Mouse (Mus musculus) stomach, postnatal 0 days (tissue): ENCODE results near the gene Fgfr2. TPM values are rescaled to one million over a fixed set of nuclear protein-coding genes. Genes with fewer than 3 reads are reported as not detected.

Source experiments
- ATAC-seq: fragments of 200-750 bp; cut with Nextera tagmentation; 2 replicates; pipeline ENCODE4 v1.8.0; 2017; ENCODE audit not compliant: low FRiP score, low TSS enrichment
- DNase-seq: peaks from one replicate; pipeline ENCODE4 v3.0.0-alpha.2; 2016; ENCODE audit warnings: low spot score
- H3K27ac ChIP-seq: fragments of 300-500 bp; sonication (generic); replicated peaks from 2 replicates; pipeline ENCODE4 v1.5.1; 2014; ENCODE audit warnings: mild to moderate bottlenecking, control low read depth
- H3K27me3 ChIP-seq: fragments of 300-500 bp; sonication (generic); 2 replicates; pipeline ENCODE4 v1.6.1; 2014; ENCODE audit warnings: low read length; ENCODE audit not compliant: control insufficient read depth, insufficient read depth
- H3K36me3 ChIP-seq: fragments of 300-500 bp; sonication (generic); 2 replicates; pipeline ENCODE4 v1.6.1; 2014; ENCODE audit warnings: low read length, mixed read lengths; ENCODE audit not compliant: control insufficient read depth, insufficient read depth
- H3K4me1 ChIP-seq: fragments of 300-500 bp; sonication (generic); replicated peaks from 2 replicates; pipeline ENCODE4 v1.6.1; 2014; ENCODE audit warnings: antibody characterized with exemption; ENCODE audit not compliant: control insufficient read depth, insufficient read depth
- H3K4me2 ChIP-seq: fragments of 300-500 bp; sonication (generic); replicated peaks from 2 replicates; pipeline ENCODE4 v1.6.1; 2014; ENCODE audit warnings: low read depth, mild to moderate bottlenecking, control low read depth, moderate library complexity
- H3K4me3 ChIP-seq: fragments of 300-500 bp; sonication (generic); 2 replicates; pipeline ENCODE4 v1.5.1; 2014; ENCODE audit warnings: low read depth, low read length, control low read depth
- H3K9ac ChIP-seq: fragments of 300-500 bp; sonication (generic); 2 replicates; pipeline ENCODE4 v1.6.1; 2014; ENCODE audit warnings: mild to moderate bottlenecking, low read length, control low read depth, mixed read lengths
- H3K9me3 ChIP-seq: fragments of 300-500 bp; sonication (generic); 2 replicates; pipeline ENCODE4 v1.6.1; 2016; ENCODE audit warnings: low read length; ENCODE audit not compliant: control insufficient read depth
- CTCF ChIP-seq: IDR thresholded peaks from 2 replicates; pipeline ENCODE4 v1.5.1; 2016; ENCODE audit warnings: antibody characterized with exemption, low read depth, mild to moderate bottlenecking, moderate library complexity
- EP300 ChIP-seq: optimal IDR thresholded peaks from 2 replicates; pipeline ENCODE3; 2016; ENCODE audit warnings: antibody characterized with exemption
- WGBS: fragments of 180-500 bp; shearing (Covaris S2); extraction: QIAGEN DNeasy Blood & Tissue Kit; methylation state at CpG from one replicate; pipeline ENCODE4 v1.1.7; 2014; 5-methylcytosine and 5-hydroxymethylcytosine counted together
- polyA plus RNA-seq: library from polyadenylated mRNA; unstranded; fragments of >200 nt; fragmentation: Nextera tagmentation; extraction: Ambion mirVana; gene quantifications from 2 replicates; pipeline ENCODE4 v1.2.1, GENCODE M21; 2015

Gene Fgfr2
- polyA plus RNA-seq, 1 experiment from 2014 or later = 60.8 TPM

DNA sequence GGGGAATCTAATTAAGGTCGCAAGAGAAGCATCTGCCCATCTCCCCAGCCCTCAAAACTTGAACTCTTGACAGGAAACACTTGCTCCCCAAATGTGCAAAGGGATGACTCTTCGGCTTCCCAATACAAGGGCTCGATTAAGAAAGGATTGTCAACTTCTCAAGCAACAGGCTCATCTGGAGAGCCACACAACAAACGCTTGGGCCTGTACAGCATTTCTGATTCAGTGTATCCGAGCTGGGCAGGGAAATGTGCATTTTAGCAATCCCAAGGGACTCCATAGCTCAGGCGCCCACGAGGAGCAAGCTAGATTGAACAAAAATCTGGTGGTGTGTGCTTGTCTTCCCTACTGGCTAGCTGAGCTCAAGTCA lies 2576.7 kb downstream of the Fgfr2 start:
- Histone ChIP-seq H3K4me1 (0 out of 2 replicates have a peak, but pooled peaks cover 3% of the 10 kb centered on the region), H3K27ac (peak overlapping the region; percentile 100), H3K4me2 (peak overlapping the region; percentile 62), H3K4me3 (peak overlapping the region; percentile 98), H3K9me3 (0 out of 2 replicates have a peak, but pooled peaks cover 2% of the 10 kb centered on the region), H3K36me3 (0 out of 2 replicates have a peak, but pooled peaks cover 9% of the 10 kb centered on the region), H3K27me3 (no peaks in the 10 kb centered on the region), H3K9ac (peak overlapping the region; percentile 99)
- TF ChIP-seq CTCF (no peak), EP300 (no peak)
- ATAC-seq = no peak
- no peak for DNase-seq
- 3% methylated on average over 7 of the region's 7 CpGs for WGBS

- DNase-seq (no peak), ATAC-seq (no peak)
- Histone ChIP-seq H3K4me3 (peak overlapping the region; percentile 98), H3K9ac (peak overlapping the region; percentile 99), H3K9me3 (0 out of 2 replicates have a peak, but pooled peaks cover 2% of the 10 kb centered on the region), H3K27ac (peak overlapping the region; percentile 100), H3K4me1 (0 out of 2 replicates have a peak, but pooled peaks cover 3% of the 10 kb centered on the region), H3K27me3 (no peaks in the 10 kb centered on the region), H3K36me3 (0 out of 2 replicates have a peak, but pooled peaks cover 10% of the 10 kb centered on the region), H3K4me2 (peak overlapping the region; percentile 62)
- TF ChIP-seq EP300 (no peak), CTCF (no peak)
- 48% methylated on average over 3 of the region's 3 CpGs for WGBS
Measured at GRCm38 (mm10) chr7:130545893-130546292, 2577.3 kb downstream of the Fgfr2 start.

DNA sequence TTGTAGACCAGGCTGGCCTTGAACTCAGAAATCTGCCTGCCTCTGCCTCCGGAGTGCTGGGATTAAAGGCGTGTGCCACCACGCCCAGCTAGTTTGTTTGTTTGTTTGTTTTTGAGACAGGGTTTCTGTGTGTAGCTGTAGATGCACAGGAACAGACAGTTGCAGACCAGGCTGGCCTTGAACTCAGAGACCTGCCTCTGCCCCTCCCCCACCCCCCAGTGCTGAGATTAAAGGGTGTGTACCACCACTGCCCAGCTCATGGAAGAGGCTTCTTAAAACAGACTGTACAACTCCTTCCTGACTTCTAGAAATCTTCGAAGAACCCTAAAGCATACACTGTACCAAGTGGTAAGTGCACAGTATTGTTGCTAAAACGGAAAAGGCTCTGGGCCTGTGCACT lies 2577.7 kb downstream of the Fgfr2 start:
- Histone ChIP-seq H3K9ac (no peak overlapping the region), H3K4me2 (peak overlapping the region; percentile 62), H3K4me3 (no peak overlapping the region), H3K27ac (0 out of 2 replicates have a peak overlapping the region, but pooled peaks have one; percentile 24), H3K36me3 (0 out of 2 replicates have a peak, but pooled peaks cover 10% of the 10 kb centered on the region), H3K4me1 (0 out of 2 replicates have a peak, but pooled peaks cover 3% of the 10 kb centered on the region), H3K9me3 (0 out of 2 replicates have a peak, but pooled peaks cover 2% of the 10 kb centered on the region), H3K27me3 (no peaks in the 10 kb centered on the region)
- 84% methylated on average over 5 of the region's 5 CpGs for WGBS
- ATAC-seq = no peak
- TF ChIP-seq CTCF = no peak
- no peak for TF ChIP-seq EP300
- no peak for DNase-seq

- Histone ChIP-seq H3K4me3 (no peak overlapping the region), H3K4me1 (0 out of 2 replicates have a peak, but pooled peaks cover 3% of the 10 kb centered on the region), H3K9ac (no peak overlapping the region), H3K27ac (no peak overlapping the region), H3K36me3 (peaks cover 24% of the 10 kb centered on the region; the same call in 1 of the 2 replicates), H3K4me2 (no peak overlapping the region), H3K9me3 (no peaks in the 10 kb centered on the region), H3K27me3 (no peaks in the 10 kb centered on the region)
- TF ChIP-seq CTCF (no peak), EP300 (no peak)
- 89% methylated on average over 4 of the region's 4 CpGs for WGBS
- ATAC-seq (no peak), DNase-seq (no peak)
Measured at GRCm38 (mm10) chr7:130543181-130543580, 2580.0 kb downstream of the Fgfr2 start.

- Histone ChIP-seq H3K4me2 (no peak overlapping the region), H3K4me1 (no peaks in the 10 kb centered on the region), H3K9ac (no peak overlapping the region), H3K36me3 (peaks cover 24% of the 10 kb centered on the region; the same call in 1 of the 2 replicates), H3K27ac (no peak overlapping the region), H3K9me3 (no peaks in the 10 kb centered on the region), H3K27me3 (no peaks in the 10 kb centered on the region), H3K4me3 (no peak overlapping the region)
- DNase-seq = no peak
- WGBS = 88% methylated on average over 7 of the region's 7 CpGs
- no peak for TF ChIP-seq EP300
- TF ChIP-seq CTCF = no peak
- no peak for ATAC-seq
Measured at GRCm38 (mm10) chr7:130540176-130540575, 2583.0 kb downstream of the Fgfr2 start.

DNA sequence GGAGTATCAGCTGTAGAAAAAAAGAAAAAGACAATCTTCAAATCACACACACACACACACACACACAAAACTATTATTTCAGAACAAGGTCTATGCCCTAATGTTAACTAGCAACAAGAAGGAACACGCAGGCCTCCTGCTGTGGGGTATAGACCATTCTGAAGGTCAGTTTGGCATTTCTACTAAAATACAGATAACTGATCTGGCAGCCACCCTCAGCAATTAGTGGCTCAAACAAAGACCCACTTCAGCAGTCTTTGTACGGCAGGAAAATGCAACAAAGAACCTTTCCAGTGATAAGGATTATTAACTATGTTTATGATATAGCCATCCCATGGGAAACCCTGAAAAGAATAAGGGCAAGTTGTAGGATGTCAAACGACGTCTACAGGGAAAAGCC lies 2586.1 kb downstream of the Fgfr2 start:
- H3K4me1 ChIP-seq = no peaks in the 10 kb centered on the region
- WGBS = 75% methylated on average over 4 of the region's 4 CpGs
- H3K9me3 ChIP-seq = no peaks in the 10 kb centered on the region
- H3K27me3 ChIP-seq = no peaks in the 10 kb centered on the region
- H3K27ac ChIP-seq = no peak overlapping the region
- H3K4me2 ChIP-seq = no peak overlapping the region
- H3K4me3 ChIP-seq = no peak overlapping the region
- no peak for TF ChIP-seq EP300
- no peak for TF ChIP-seq CTCF
- no peak overlapping the region for H3K9ac ChIP-seq
- DNase-seq (no peak), ATAC-seq (no peak)
- H3K36me3 ChIP-seq = peaks cover 26% of the 10 kb centered on the region; the same call in 1 of the 2 replicates
